Comparison of ENCODE assay signal across 7 mouse cellular contexts in the genomic region with DNA sequence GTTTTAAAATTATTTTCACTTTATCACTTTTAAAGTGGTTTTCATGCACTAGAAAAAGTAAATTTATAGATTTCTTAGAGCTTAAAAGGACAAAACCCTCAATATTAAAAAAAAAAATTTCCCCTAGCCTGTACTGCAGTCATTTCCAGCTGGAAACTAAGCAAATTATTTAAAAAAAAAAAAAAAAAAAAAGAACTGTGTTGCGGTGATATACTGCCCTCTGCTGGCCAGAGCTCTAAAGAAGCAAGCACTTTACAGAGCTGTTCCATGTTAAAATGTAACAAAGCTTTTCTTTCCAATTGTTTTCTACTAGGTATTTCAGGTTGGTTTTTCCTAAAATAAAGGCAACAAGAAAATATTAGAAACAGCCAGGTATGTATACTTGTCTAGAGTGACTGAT. TPM values are rescaled to one million over a fixed set of nuclear protein-coding genes. Genes with fewer than 3 reads are reported as not detected.
DNase-seq lines count a peak whose midpoint lies in the region.

No protein-coding gene starts in this region.

- peak; percentile 14 to 31 for DNase-seq in kidney, adult 8-10 months
- no peak for DNase-seq in kidney, adult 11 months
- DNase-seq in CD8-positive naive resting alpha-beta T cell, adult 2 months (ENCODE audit: low read depth in 2 of 2, low spot score in 2 of 2) = peak; percentile 19 to 27
- peak; percentile 0 for DNase-seq in WW6 (ENCODE audit: low read depth, low spot score)
- peak; percentile 37 for DNase-seq in embryo, embryonic 10 days (ENCODE audit: low spot score)
- DNase-seq in layer of hippocampus, postnatal 10 days (ENCODE audit: low spot score in 2 of 2) = peak; percentile 28 to 62
- DNase-seq in right cerebral cortex, postnatal 14 days = peak; percentile 73

RNA-seq across cellular contexts. Expression of a gene that starts 4.4 kb away (rescaled TPM):
- total RNA-seq in layer of hippocampus, postnatal 10 days (2021) = not detected

RNA-seq across cellular contexts. Expression of a gene that starts 24.8 kb away (rescaled TPM):
- 10 to 100 TPM; 10.6 to 12.5 TPM for total RNA-seq in layer of hippocampus, postnatal 10 days (2021)
